Mouse (Mus musculus) stomach, postnatal 0 days (tissue): ENCODE data around the gene Cpne5. TPM values are rescaled to one million over a fixed set of nuclear protein-coding genes. Genes with fewer than 3 reads are reported as not detected.
A peak's percentile ranks its signal among the peaks of the same experiment; 100 is the strongest.

Experiments
- ATAC-seq: fragments of 200-750 bp; cut with Nextera tagmentation; 2 replicates; pipeline ENCODE4 v1.8.0; 2017; ENCODE audit not compliant: low FRiP score, low TSS enrichment
- DNase-seq: peaks from one replicate; pipeline ENCODE4 v3.0.0-alpha.2; 2016; ENCODE audit warnings: low spot score
- H3K27ac ChIP-seq: fragments of 300-500 bp; sonication (generic); replicated peaks from 2 replicates; pipeline ENCODE4 v1.5.1; 2014; ENCODE audit warnings: mild to moderate bottlenecking, control low read depth
- H3K27me3 ChIP-seq: fragments of 300-500 bp; sonication (generic); 2 replicates; pipeline ENCODE4 v1.6.1; 2014; ENCODE audit warnings: low read length; ENCODE audit not compliant: control insufficient read depth, insufficient read depth
- H3K36me3 ChIP-seq: fragments of 300-500 bp; sonication (generic); 2 replicates; pipeline ENCODE4 v1.6.1; 2014; ENCODE audit warnings: low read length, mixed read lengths; ENCODE audit not compliant: control insufficient read depth, insufficient read depth
- H3K4me1 ChIP-seq: fragments of 300-500 bp; sonication (generic); replicated peaks from 2 replicates; pipeline ENCODE4 v1.6.1; 2014; ENCODE audit warnings: antibody characterized with exemption; ENCODE audit not compliant: control insufficient read depth, insufficient read depth
- H3K4me2 ChIP-seq: fragments of 300-500 bp; sonication (generic); replicated peaks from 2 replicates; pipeline ENCODE4 v1.6.1; 2014; ENCODE audit warnings: low read depth, mild to moderate bottlenecking, control low read depth, moderate library complexity
- H3K4me3 ChIP-seq: fragments of 300-500 bp; sonication (generic); 2 replicates; pipeline ENCODE4 v1.5.1; 2014; ENCODE audit warnings: low read depth, low read length, control low read depth
- H3K9ac ChIP-seq: fragments of 300-500 bp; sonication (generic); 2 replicates; pipeline ENCODE4 v1.6.1; 2014; ENCODE audit warnings: mild to moderate bottlenecking, low read length, control low read depth, mixed read lengths
- H3K9me3 ChIP-seq: fragments of 300-500 bp; sonication (generic); 2 replicates; pipeline ENCODE4 v1.6.1; 2016; ENCODE audit warnings: low read length; ENCODE audit not compliant: control insufficient read depth
- CTCF ChIP-seq: IDR thresholded peaks from 2 replicates; pipeline ENCODE4 v1.5.1; 2016; ENCODE audit warnings: antibody characterized with exemption, low read depth, mild to moderate bottlenecking, moderate library complexity
- EP300 ChIP-seq: optimal IDR thresholded peaks from 2 replicates; pipeline ENCODE3; 2016; ENCODE audit warnings: antibody characterized with exemption
- WGBS: fragments of 180-500 bp; shearing (Covaris S2); extraction: QIAGEN DNeasy Blood & Tissue Kit; methylation state at CpG from one replicate; pipeline ENCODE4 v1.1.7; 2014; 5-methylcytosine and 5-hydroxymethylcytosine counted together
- polyA plus RNA-seq: library from polyadenylated mRNA; unstranded; fragments of >200 nt; fragmentation: Nextera tagmentation; extraction: Ambion mirVana; gene quantifications from 2 replicates; pipeline ENCODE4 v1.2.1, GENCODE M21; 2015

The Cpne5 gene
- polyA plus RNA-seq, 1 experiment from 2014 or later: 4.8 TPM

- Histone ChIP-seq H3K27ac (no peak overlapping the region), H3K36me3 (no peaks in the 10 kb centered on the region), H3K27me3 (no peaks in the 10 kb centered on the region), H3K4me2 (no peak overlapping the region), H3K4me3 (no peak overlapping the region), H3K4me1 (0 out of 2 replicates have a peak, but pooled peaks cover 2% of the 10 kb centered on the region), H3K9ac (no peak overlapping the region), H3K9me3 (no peaks in the 10 kb centered on the region)
- WGBS: 16% methylated on average over 9 of the region's 9 CpGs
- ATAC-seq (0 out of 2 replicates have a peak, but pooled peaks have one; percentile 47), DNase-seq (no peak)
- TF ChIP-seq CTCF (no peak), EP300 (no peak)
These were observed 38.7 kb downstream of the Cpne5 start for GRCm38 (mm10) chr17:29199151-29199800.

GRCm38 (mm10) chr17:29195579-29195978 is 42.4 kb downstream of the Cpne5 start:
- 0 out of 2 replicates have a peak, but pooled peaks cover 2% of the 10 kb centered on the region for H3K4me1 ChIP-seq
- no peak for TF ChIP-seq EP300
- TF ChIP-seq CTCF: no peak
- no peak overlapping the region for H3K9ac ChIP-seq
- DNase-seq: no peak
- H3K36me3 ChIP-seq: no peaks in the 10 kb centered on the region
- H3K4me2 ChIP-seq: no peak overlapping the region
- no peak overlapping the region for H3K27ac ChIP-seq
- no peak overlapping the region for H3K4me3 ChIP-seq
- H3K27me3 ChIP-seq: no peaks in the 10 kb centered on the region
- H3K9me3 ChIP-seq: no peaks in the 10 kb centered on the region
- WGBS: 55% methylated on average over 4 of the region's 4 CpGs
- ATAC-seq: no peak

GRCm38 (mm10) chr17:29188989-29189388 is 49.0 kb downstream of the Cpne5 start:
- no peak overlapping the region for H3K9ac ChIP-seq
- no peaks in the 10 kb centered on the region for H3K36me3 ChIP-seq
- DNase-seq (peak; percentile 40), ATAC-seq (peak; percentile 55; the same call in 1 of the 2 replicates)
- no peaks in the 10 kb centered on the region; the same call in 1 of the 2 replicates for H3K27me3 ChIP-seq
- H3K27ac ChIP-seq: no peak overlapping the region
- TF ChIP-seq CTCF: no peak
- no peak for TF ChIP-seq EP300
- WGBS: 6% methylated on average over 8 of the region's 12 CpGs
- H3K4me2 ChIP-seq: 0 out of 2 replicates have a peak overlapping the region, but pooled peaks have one; percentile 5
- H3K9me3 ChIP-seq: no peaks in the 10 kb centered on the region
- no peaks in the 10 kb centered on the region for H3K4me1 ChIP-seq
- H3K4me3 ChIP-seq: no peak overlapping the region

- Histone ChIP-seq H3K4me3 (no peak overlapping the region), H3K9ac (no peak overlapping the region), H3K36me3 (no peaks in the 10 kb centered on the region), H3K9me3 (no peaks in the 10 kb centered on the region), H3K27ac (no peak overlapping the region), H3K4me1 (no peaks in the 10 kb centered on the region), H3K27me3 (no peaks in the 10 kb centered on the region; the same call in 1 of the 2 replicates), H3K4me2 (no peak overlapping the region)
- TF ChIP-seq CTCF: no peak
- no peak for TF ChIP-seq EP300
- 50% methylated on average over 10 of the region's 10 CpGs for WGBS
- no peak for ATAC-seq
- no peak for DNase-seq
These were observed 50.7 kb downstream of the Cpne5 start for GRCm38 (mm10) chr17:29186989-29187859.

- Histone ChIP-seq H3K4me1 (no peaks in the 10 kb centered on the region), H3K36me3 (no peaks in the 10 kb centered on the region), H3K9me3 (no peaks in the 10 kb centered on the region), H3K27ac (no peak overlapping the region), H3K4me3 (no peak overlapping the region), H3K27me3 (no peaks in the 10 kb centered on the region; the same call in 1 of the 2 replicates), H3K4me2 (no peak overlapping the region), H3K9ac (no peak overlapping the region)
- no peak for TF ChIP-seq EP300
- no peak for TF ChIP-seq CTCF
- 55% methylated on average over 6 of the region's 7 CpGs for WGBS
- no peak for DNase-seq
- ATAC-seq: no peak
These were observed 52.5 kb downstream of the Cpne5 start for GRCm38 (mm10) chr17:29185376-29186046.
